Mouse (Mus musculus): ENCODE measurements around the gene Atg4a-ps.

GRCm38 (mm10) chr3:103689043-103689442 lies 43.2 kb upstream of the Atg4a-ps start:
- no peak for TF ChIP-seq E2F4 (IDR thresholded peaks at IDR 0.05; ENCODE audit: insufficient replicate concordance, low read depth, low read length)
- no peak for TF ChIP-seq POLR2A (IDR thresholded peaks at IDR 0.05; ENCODE audit: low read depth, low read length)
- TF ChIP-seq ZMIZ1 (IDR thresholded peaks at IDR 0.05; ENCODE audit: low read depth, low read length): no peak
- TF ChIP-seq ETS1 (conservative IDR thresholded peaks at IDR 0.05; ENCODE audit: low read depth, low read length): no peak
- no peak for TF ChIP-seq CTCF (conservative IDR thresholded peaks at IDR 0.05 in 1 of 2, IDR thresholded peaks at IDR 0.05 in 1 of 2; ENCODE audit: low read depth in 2 of 2, low read length in 2 of 2)

Data from CH12.LX (cell line).